In genomic region chr2:91252001-91252400, GRCm38 (mm10) we compare ENCODE assay signal across 24 mouse cellular contexts. TPM values are rescaled to one million over a fixed set of nuclear protein-coding genes. Genes with fewer than 3 reads are reported as not detected.
A peak's percentile ranks its signal among the peaks of the same experiment; 100 is the strongest.
DNase-seq lines count a peak whose midpoint lies in the region; ATAC-seq and TF ChIP-seq lines count a peak whose summit lies in the region.
"Had no signal": no experiment of that assay in that cellular context is flagged by ENCODE, and none has a peak within 500 bp of the region (broad histone marks: within the 10 kb centered on the region; RNA-seq: fewer than 3 reads in every experiment).

No protein-coding gene starts in this region.

- no peak for TF ChIP-seq EP300 in heart, adult 2 months (IDR thresholded peaks at IDR 0.05; ENCODE audit: insufficient read depth, low read depth, low read length)

- no peaks in the 10 kb centered on the region for H3K36me3 ChIP-seq in heart, adult 2 months (ENCODE audit: control insufficient read depth, insufficient read depth, low read length)
- no peaks in the 10 kb centered on the region for H3K36me3 ChIP-seq in heart, embryonic 13.5 days
- no peaks in the 10 kb centered on the region for H3K36me3 ChIP-seq in heart, embryonic 16.5 days (ENCODE audit: control insufficient read depth, insufficient read depth)
- H3K36me3 ChIP-seq in heart, embryonic 11.5 days (ENCODE audit: control insufficient read depth, insufficient read depth, low read length) = no peaks in the 10 kb centered on the region
- H3K36me3 ChIP-seq: forebrain, embryonic 10.5 days; G1E; hindbrain, embryonic 12.5 days; hindbrain, embryonic 15.5 days had no signal

- no peak overlapping the region for H3K9ac ChIP-seq in heart, adult 2 months (ENCODE audit: low read depth, low read length)
- peak overlapping the region; percentile 37; the same call in 1 of the 2 replicates for H3K9ac ChIP-seq in heart, embryonic 13.5 days
- no peak overlapping the region for H3K9ac ChIP-seq in heart, embryonic 16.5 days (ENCODE audit: low read length)
- H3K9ac ChIP-seq in heart, embryonic 11.5 days (ENCODE audit: low read depth, low read length) = no peak overlapping the region
- H3K9ac ChIP-seq: forebrain, embryonic 13.5 days; hindbrain, embryonic 12.5 days; hindbrain, embryonic 15.5 days had no signal

- no peak for TF ChIP-seq CTCF in heart, adult 2 months (IDR thresholded peaks at IDR 0.05)

- TF ChIP-seq POLR2A in heart, adult 2 months (IDR thresholded peaks at IDR 0.05; ENCODE audit: insufficient read depth, low read depth, low read length) = no peak

- intact Hi-C loops in heart, adult 2 months (cut with DNase I) = no loop called here
- intact Hi-C loops in heart, postnatal 36 days (cut with DNase I) = no loop called here

- no peaks in the 10 kb centered on the region; the same call in 1 of the 2 replicates for H3K79me2 ChIP-seq in heart, adult 2 months (replicated peaks; ENCODE audit: control insufficient read depth, insufficient read depth, low read length)

- no peaks in the 10 kb centered on the region for H3K9me3 ChIP-seq in heart, embryonic 13.5 days
- no peaks in the 10 kb centered on the region for H3K9me3 ChIP-seq in heart, embryonic 16.5 days (replicated peaks; ENCODE audit: control insufficient read depth, low read length)
- no peaks in the 10 kb centered on the region for H3K9me3 ChIP-seq in heart, embryonic 11.5 days (replicated peaks; ENCODE audit: control insufficient read depth, low read length)
- H3K9me3 ChIP-seq: forebrain, embryonic 10.5 days; forebrain, embryonic 13.5 days; G1E; hindbrain, embryonic 12.5 days; hindbrain, embryonic 15.5 days had no signal

- peaks cover 2% of the 10 kb centered on the region for H3K4me1 ChIP-seq in heart, adult 2 months (ENCODE audit: control insufficient read depth, insufficient read depth, low read length)
- H3K4me1 ChIP-seq in heart, embryonic 13.5 days = peaks cover 29% of the 10 kb centered on the region
- H3K4me1 ChIP-seq in heart, embryonic 16.5 days (ENCODE audit: control insufficient read depth, insufficient read depth, low read length) = peaks cover 10% of the 10 kb centered on the region; the same call in 1 of the 2 replicates
- H3K4me1 ChIP-seq in heart, embryonic 11.5 days (ENCODE audit: control insufficient read depth, insufficient read depth, low read length) = peaks cover 13% of the 10 kb centered on the region

- ATAC-seq in heart, embryonic 13.5 days (ENCODE audit: extremely low read depth, insufficient number of reproducible peaks, low FRiP score, low TSS enrichment) = no peak
- ATAC-seq in heart, embryonic 16.5 days (replicated peaks; ENCODE audit: extremely low read depth, insufficient read depth, low FRiP score) = no peak
- no peak for ATAC-seq in heart, embryonic 11.5 days (replicated peaks; ENCODE audit: insufficient number of reproducible peaks, low FRiP score, low TSS enrichment)
- ATAC-seq: forebrain, embryonic 13.5 days; forebrain, embryonic 16.5 days; intestine, postnatal 0 days; Patski had no signal

- WGBS in heart, adult 2 months = 50% methylated on average over 4 of the region's 4 CpGs
- 50% methylated on average over 4 of the region's 4 CpGs for WGBS in heart, embryonic 13.5 days
- WGBS in heart, embryonic 16.5 days = 44% methylated on average over 4 of the region's 4 CpGs
- 58% methylated on average over 4 of the region's 4 CpGs for WGBS in heart, embryonic 11.5 days (ENCODE audit: insufficient replicate concordance)

- no peak overlapping the region for H3K4me3 ChIP-seq in heart, adult 2 months
- no peak overlapping the region for H3K4me3 ChIP-seq in heart, embryonic 13.5 days
- no peak overlapping the region for H3K4me3 ChIP-seq in heart, embryonic 16.5 days (ENCODE audit: low read length)
- no peak overlapping the region for H3K4me3 ChIP-seq in heart, embryonic 11.5 days (ENCODE audit: low read depth, low read length)
- H3K4me3 ChIP-seq: forebrain, embryonic 10.5 days; forebrain, embryonic 13.5 days; hindbrain, embryonic 12.5 days; hindbrain, embryonic 15.5 days had no signal

- peak; percentile 60 for DNase-seq in adrenal gland, adult 2 months
- no peak for DNase-seq in adrenal gland, postnatal 4 days (ENCODE audit: low spot score in 2 of 2)
- DNase-seq in heart, adult 2 months = no peak
- no peak for DNase-seq in heart, adult 8-10 months (ENCODE audit: low spot score)
- no peak for DNase-seq in heart, postnatal 36 days
- DNase-seq: adrenal gland, postnatal 14 days; cerebellum, adult 11-12 months; cerebellum, adult 8-10 months; cerebellum, postnatal 10 days; gastrocnemius, postnatal 25 days; kidney, adult 2 months had no signal

- H3K4me2 ChIP-seq in heart, embryonic 13.5 days = no peak overlapping the region
- no peak overlapping the region for H3K4me2 ChIP-seq in heart, embryonic 16.5 days (ENCODE audit: low read depth, low read length)
- H3K4me2 ChIP-seq in heart, embryonic 11.5 days = no peak overlapping the region
- H3K4me2 ChIP-seq: forebrain, embryonic 13.5 days; hindbrain, embryonic 12.5 days; hindbrain, embryonic 15.5 days had no signal

- H3K27ac ChIP-seq in heart, adult 2 months = peak overlapping the region; percentile 15
- peak overlapping the region; percentile 74 for H3K27ac ChIP-seq in heart, embryonic 13.5 days (replicated peaks)
- H3K27ac ChIP-seq in heart, embryonic 16.5 days (ENCODE audit: low read length) = peak overlapping the region; percentile 46
- H3K27ac ChIP-seq in heart, embryonic 11.5 days (ENCODE audit: low read depth, low read length) = no peak overlapping the region
- H3K27ac ChIP-seq: forebrain, embryonic 10.5 days; forebrain, embryonic 13.5 days; hindbrain, embryonic 12.5 days; hindbrain, embryonic 15.5 days; kidney, postnatal 0 days had no signal

- peaks cover 2% of the 10 kb centered on the region; the same call in 1 of the 2 replicates for H3K27me3 ChIP-seq in heart, adult 2 months (ENCODE audit: control insufficient read depth, insufficient read depth, low read length)
- peaks cover 40% of the 10 kb centered on the region for H3K27me3 ChIP-seq in heart, embryonic 13.5 days (replicated peaks)
- peaks cover 5% of the 10 kb centered on the region; the same call in 1 of the 2 replicates for H3K27me3 ChIP-seq in heart, embryonic 16.5 days (ENCODE audit: control insufficient read depth, insufficient read depth, low read length)
- peaks cover 23% of the 10 kb centered on the region for H3K27me3 ChIP-seq in heart, embryonic 11.5 days (ENCODE audit: control insufficient read depth, insufficient read depth, low read length)
- H3K27me3 ChIP-seq: Patski had no signal

RNA-seq across cellular contexts. Expression of gene Pacsin3, which starts 3.8 kb away (rescaled TPM):
- total RNA-seq in adrenal gland, adult 2 months (2021) = 100 to 1,000 TPM in 1 of 2 experiments, 10 to 100 TPM in 1; 82.8 to 101 TPM
- 56.5 and 69.2 TPM in 2 replicates for polyA plus RNA-seq in adrenal gland, adult 2 months (2012; rRNA removed)
- total RNA-seq in adrenal gland, postnatal 4 days (2021) = 100 to 1,000 TPM; 111 to 112 TPM
- 100 to 1,000 TPM; 141 to 157 TPM for total RNA-seq in heart, adult 2 months (2021)
- polyA plus RNA-seq in heart, adult 2 months (2012; rRNA removed) = 139 and 165 TPM in 2 replicates
- total RNA-seq in heart, adult 8-10 months (2022) = 100 to 1,000 TPM; 168 to 198 (median 178) TPM
- polyA plus RNA-seq in heart, embryonic 13.5 days (2015; fragmentation: Nextera tagmentation; extraction: Ambion mirVana) = 35.4 and 38.2 TPM in 2 replicates
- 100 to 1,000 TPM; 150 to 151 TPM for total RNA-seq in heart, postnatal 36 days (2021)
- polyA plus RNA-seq in heart, embryonic 16.5 days (2015; fragmentation: Nextera tagmentation; extraction: Ambion mirVana) = 60.4 and 64.0 TPM in 2 replicates
- 18.6 and 19.5 TPM in 2 replicates for polyA plus RNA-seq in heart, embryonic 11.5 days (2014; fragmentation: Nextera tagmentation; extraction: Ambion mirVana)

RNA-seq across cellular contexts. Expression of gene Arfgap2, which starts 12.8 kb away (rescaled TPM):
- 10 to 100 TPM; 89.3 to 92.3 TPM for total RNA-seq in adrenal gland, adult 2 months (2021)
- 34.1 and 53.6 TPM in 2 replicates for polyA plus RNA-seq in adrenal gland, adult 2 months (2012; rRNA removed)
- 100 to 1,000 TPM; 112 to 119 TPM for total RNA-seq in adrenal gland, postnatal 4 days (2021)
- 10 to 100 TPM; 54.7 to 58.2 TPM for total RNA-seq in heart, adult 2 months (2021)
- polyA plus RNA-seq in heart, adult 2 months (2012; rRNA removed) = 35.0 and 43.2 TPM in 2 replicates
- 10 to 100 TPM; 53.7 to 61.8 (median 55.7) TPM for total RNA-seq in heart, adult 8-10 months (2022)
- polyA plus RNA-seq in heart, embryonic 13.5 days (2015; fragmentation: Nextera tagmentation; extraction: Ambion mirVana) = 63.3 and 64.4 TPM in 2 replicates
- 10 to 100 TPM; 57.1 to 60.9 TPM for total RNA-seq in heart, postnatal 36 days (2021)
- polyA plus RNA-seq in heart, embryonic 16.5 days (2015; fragmentation: Nextera tagmentation; extraction: Ambion mirVana) = 64.9 and 68.9 TPM in 2 replicates
- 56.7 and 64.1 TPM in 2 replicates for polyA plus RNA-seq in heart, embryonic 11.5 days (2014; fragmentation: Nextera tagmentation; extraction: Ambion mirVana)

RNA-seq across cellular contexts. Expression of gene Ddb2, which starts 15.2 kb away (rescaled TPM):
- 1 to 10 TPM; 8.1 to 8.3 TPM for total RNA-seq in adrenal gland, adult 2 months (2021)
- polyA plus RNA-seq in adrenal gland, adult 2 months (2012; rRNA removed) = 12.4 and 12.5 TPM in 2 replicates
- total RNA-seq in adrenal gland, postnatal 4 days (2021) = 10 to 100 TPM; 19.1 to 19.7 TPM
- 1 to 10 TPM; 2.7 to 3.2 TPM for total RNA-seq in heart, adult 2 months (2021)
- 8.5 and 12.6 TPM in 2 replicates for polyA plus RNA-seq in heart, adult 2 months (2012; rRNA removed)
- total RNA-seq in heart, adult 8-10 months (2022) = 1 to 10 TPM; 1.7 to 4.2 (median 3.3) TPM
- polyA plus RNA-seq in heart, embryonic 13.5 days (2015; fragmentation: Nextera tagmentation; extraction: Ambion mirVana) = 7.1 and 7.4 TPM in 2 replicates
- total RNA-seq in heart, postnatal 36 days (2021) = 1 to 10 TPM; 3.0 to 3.9 TPM
- 11.5 and 11.7 TPM in 2 replicates for polyA plus RNA-seq in heart, embryonic 16.5 days (2015; fragmentation: Nextera tagmentation; extraction: Ambion mirVana)
- polyA plus RNA-seq in heart, embryonic 11.5 days (2014; fragmentation: Nextera tagmentation; extraction: Ambion mirVana) = 7.3 and 8.3 TPM in 2 replicates

RNA-seq across cellular contexts. Expression of gene Acp2, which starts 49.3 kb away (rescaled TPM):
- total RNA-seq in adrenal gland, adult 2 months (2021) = 10 to 100 TPM; 49.5 to 50.4 TPM
- polyA plus RNA-seq in adrenal gland, adult 2 months (2012; rRNA removed) = 28.7 and 46.6 TPM in 2 replicates
- total RNA-seq in adrenal gland, postnatal 4 days (2021) = 10 to 100 TPM; 47.3 TPM
- total RNA-seq in heart, adult 2 months (2021) = 10 to 100 TPM; 17.3 to 19.9 TPM
- polyA plus RNA-seq in heart, adult 2 months (2012; rRNA removed) = 15.0 and 20.4 TPM in 2 replicates
- 10 to 100 TPM; 14.3 to 17.5 (median 16.7) TPM for total RNA-seq in heart, adult 8-10 months (2022)
- 17.1 and 19.3 TPM in 2 replicates for polyA plus RNA-seq in heart, embryonic 13.5 days (2015; fragmentation: Nextera tagmentation; extraction: Ambion mirVana)
- total RNA-seq in heart, postnatal 36 days (2021) = 10 to 100 TPM; 18.0 to 19.5 TPM
- polyA plus RNA-seq in heart, embryonic 16.5 days (2015; fragmentation: Nextera tagmentation; extraction: Ambion mirVana) = 15.0 and 19.2 TPM in 2 replicates
- 19.0 and 20.3 TPM in 2 replicates for polyA plus RNA-seq in heart, embryonic 11.5 days (2014; fragmentation: Nextera tagmentation; extraction: Ambion mirVana)

RNA-seq across cellular contexts. Expression of gene Nr1h3, which starts 49.4 kb away (rescaled TPM):
- total RNA-seq in adrenal gland, adult 2 months (2021) = 10 to 100 TPM; 22.1 to 56.8 TPM
- 44.2 and 62.7 TPM in 2 replicates for polyA plus RNA-seq in adrenal gland, adult 2 months (2012; rRNA removed)
- 10 to 100 TPM; 10.3 to 11.5 TPM for total RNA-seq in adrenal gland, postnatal 4 days (2021)
- 10 to 100 TPM; 20.3 to 27.6 TPM for total RNA-seq in heart, adult 2 months (2021)
- polyA plus RNA-seq in heart, adult 2 months (2012; rRNA removed) = 30.6 and 32.9 TPM in 2 replicates
- total RNA-seq in heart, adult 8-10 months (2022) = 10 to 100 TPM; 15.6 to 31.0 (median 22.5) TPM
- 1.9 and 2.7 TPM in 2 replicates for polyA plus RNA-seq in heart, embryonic 13.5 days (2015; fragmentation: Nextera tagmentation; extraction: Ambion mirVana)
- 10 to 100 TPM; 17.3 TPM for total RNA-seq in heart, postnatal 36 days (2021)
- polyA plus RNA-seq in heart, embryonic 16.5 days (2015; fragmentation: Nextera tagmentation; extraction: Ambion mirVana) = 4.4 and 4.8 TPM in 2 replicates
- 2.5 and 2.8 TPM in 2 replicates for polyA plus RNA-seq in heart, embryonic 11.5 days (2014; fragmentation: Nextera tagmentation; extraction: Ambion mirVana)
- total RNA-seq: hematopoietic stem cell, adult 5-6 weeks had no signal
